Mouse (Mus musculus) left cerebral cortex, postnatal 4 days (tissue): ENCODE measurements at regions not wholly inside any gene's neighbourhood (a gene's known extent, or its start where the extent isn't known, plus 50 kb on each side); places are given as distances from the start of the nearest gene placed in this dataset.

ENCODE experiments used
- DNase-seq: peaks from one replicate; pipeline ENCODE4 v3.0.0-alpha.2; 2022
- intact Hi-C: fragments of 180-260 bp; cut with DNase I; formaldehyde crosslinking; loops from one replicate; pipeline ENCODE4 v1.15.1; 2025

DNA sequence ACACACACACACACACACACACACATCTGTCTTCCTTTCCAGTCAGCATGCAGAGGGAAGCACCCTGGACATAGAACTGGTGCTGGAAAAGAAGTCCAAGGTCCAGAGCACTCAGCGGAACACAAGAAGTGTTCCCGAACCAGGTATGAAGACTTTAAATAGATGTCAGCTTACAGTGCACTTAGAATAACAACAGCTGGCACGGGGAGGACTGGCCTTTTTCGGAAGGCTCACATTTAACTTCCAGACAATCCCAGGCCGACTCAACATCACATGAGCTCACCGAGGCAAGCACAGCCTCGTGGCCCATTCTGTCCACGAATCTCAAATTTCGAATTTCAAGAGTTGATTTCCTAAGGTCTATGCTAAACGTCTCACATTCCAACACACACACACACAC is 70.9 kb upstream of the Slc25a33 start:
- intact Hi-C loops: no loop called here
- no peak for DNase-seq

DNA sequence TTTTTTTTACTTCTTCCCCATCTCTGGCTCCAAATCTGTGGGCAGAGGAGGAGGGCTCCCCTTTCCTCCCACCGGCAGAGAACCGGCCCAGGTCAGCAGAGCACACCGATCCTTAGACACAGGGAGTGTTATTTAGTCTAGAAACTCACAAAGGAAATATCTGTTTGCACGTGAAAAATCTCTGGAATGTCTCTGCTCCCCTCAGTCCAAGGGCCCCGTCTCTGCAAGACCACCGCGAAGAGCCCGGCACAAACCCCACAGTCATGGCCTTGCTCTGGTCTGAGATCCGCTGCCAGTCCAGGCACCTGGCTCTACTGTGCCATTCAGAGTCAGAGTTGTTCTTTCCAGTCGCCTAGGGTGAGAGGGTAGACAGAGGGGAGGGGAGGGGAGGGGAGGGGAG is 69.7 kb upstream of the Slc25a33 start:
- intact Hi-C loops: no loop called here
- DNase-seq: no peak

DNA sequence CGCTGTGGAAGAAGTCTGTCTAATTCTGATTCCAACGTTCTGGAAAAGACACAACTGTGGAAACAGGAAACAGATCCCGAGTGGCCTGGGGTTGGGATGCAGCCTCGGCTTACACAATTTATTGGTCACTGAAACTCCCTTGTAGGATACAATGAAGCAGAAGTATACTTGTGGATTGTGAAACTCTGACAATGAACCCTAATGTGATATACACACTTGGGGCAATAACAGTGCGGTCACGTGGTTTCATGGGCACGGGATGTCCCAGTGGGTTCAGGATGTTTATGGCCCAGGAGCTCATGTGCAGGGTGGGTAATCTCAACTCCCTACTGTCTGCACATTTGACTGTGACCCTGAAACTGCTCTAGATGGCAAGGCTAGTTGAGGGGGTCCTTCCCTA is 68.8 kb upstream of the Slc25a33 start:
- intact Hi-C loops: no loop called here
- DNase-seq: no peak

DNA sequence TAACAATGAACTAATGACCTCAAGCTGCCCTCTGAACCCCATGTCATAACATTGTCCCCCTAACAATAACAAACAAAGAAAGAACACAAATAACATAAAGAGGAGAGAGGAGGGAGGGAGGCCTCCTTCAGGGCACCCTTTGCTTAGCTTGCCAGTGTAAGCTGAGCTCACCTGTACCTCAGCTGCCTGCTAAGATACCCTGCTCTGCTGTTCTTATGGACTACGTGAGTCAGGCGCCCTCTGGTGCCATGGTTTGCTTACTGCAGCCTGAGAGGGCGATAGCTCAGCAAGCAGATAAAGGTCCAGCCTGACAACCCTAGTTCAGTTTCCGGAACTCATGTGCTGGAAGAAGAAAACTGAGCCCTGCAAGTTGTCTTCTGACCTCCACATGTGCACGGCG is 67.8 kb upstream of the Slc25a33 start:
- intact Hi-C loops: no loop called here
- DNase-seq: peak; percentile 62

DNA sequence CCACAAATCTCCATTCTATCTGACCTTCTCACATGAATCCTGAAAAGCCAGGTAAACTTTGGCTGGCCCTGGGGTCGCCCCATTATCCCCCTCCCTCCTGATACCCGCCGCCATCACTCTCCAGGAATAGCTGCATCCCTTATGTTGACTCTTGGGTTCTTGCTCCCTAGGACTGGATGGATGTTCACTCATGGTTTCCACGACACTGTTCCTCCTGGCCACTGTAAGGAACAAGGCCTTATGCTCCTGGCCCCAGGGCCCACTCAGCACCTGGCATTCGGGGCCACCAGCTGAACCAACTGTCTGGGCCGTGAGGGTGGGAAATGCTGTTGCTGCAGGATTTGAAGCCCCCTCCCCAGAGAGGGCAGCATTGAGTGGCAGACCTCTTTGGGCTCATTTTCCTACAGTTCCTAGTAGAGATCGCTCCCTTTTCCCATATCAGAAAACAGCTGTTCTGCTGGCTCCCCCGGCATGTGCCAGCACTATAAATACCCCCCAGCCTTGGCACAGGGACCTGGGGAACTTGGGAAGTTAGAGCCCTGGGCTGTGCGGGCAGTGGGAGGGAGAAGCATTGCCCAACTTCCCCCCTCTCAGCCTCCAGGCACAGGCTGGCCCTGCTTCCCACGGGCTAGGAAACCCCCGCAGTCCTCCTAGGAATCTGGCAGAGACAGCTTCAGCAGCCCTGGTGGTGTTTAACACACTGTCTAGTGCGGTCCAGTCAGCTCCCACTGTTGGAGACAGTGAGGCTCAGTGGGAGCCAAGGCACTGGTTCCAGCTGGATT is 66.6 kb upstream of the Slc25a33 start:
- DNase-seq: peak; percentile 68
- intact Hi-C loops: no loop called here

DNA sequence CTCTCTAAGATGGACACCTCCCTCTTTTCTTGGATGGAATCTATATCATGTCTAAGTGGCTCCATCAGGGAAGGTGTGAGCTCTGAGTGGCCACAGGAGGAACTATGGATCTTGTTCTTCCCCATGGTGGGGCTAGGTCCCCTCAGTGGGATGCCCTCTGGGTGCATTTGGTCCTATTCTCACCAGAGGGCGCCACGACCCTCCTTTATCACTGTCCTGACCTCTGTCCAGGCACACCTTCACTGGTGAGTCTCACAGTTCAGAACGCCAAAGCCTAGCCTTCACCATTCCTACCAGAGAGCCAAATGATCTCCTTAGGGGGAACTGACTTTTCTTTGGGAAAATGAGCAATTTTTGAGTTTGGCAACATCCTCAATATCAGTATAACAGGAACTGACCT is 64.6 kb upstream of the Slc25a33 start:
- DNase-seq: peak; percentile 27
- intact Hi-C loops: no loop called here

DNA sequence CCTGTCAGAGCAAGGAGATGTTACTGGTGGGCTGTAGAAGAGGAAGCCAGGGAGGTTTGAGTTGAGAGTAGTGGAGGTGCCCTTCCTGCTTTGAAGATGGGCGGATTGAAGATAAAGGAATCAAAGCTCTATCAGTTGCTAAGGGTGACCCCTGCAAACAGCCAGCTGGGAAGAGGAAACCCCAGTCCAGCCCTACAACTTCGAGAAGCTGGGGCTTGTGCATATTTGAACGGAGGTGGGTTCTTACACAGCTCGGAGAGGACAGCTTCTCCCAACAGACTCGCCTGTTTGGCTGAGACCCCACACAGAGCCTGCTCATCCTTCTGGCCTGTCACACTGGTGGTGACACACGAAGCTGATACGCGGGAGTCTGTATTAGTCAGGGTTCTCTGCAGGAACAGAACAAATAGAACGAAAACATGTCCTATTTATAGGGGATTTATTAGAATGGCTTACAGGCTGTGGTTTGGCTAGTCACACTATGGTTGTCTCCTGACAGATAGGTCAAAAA is 60.6 kb upstream of the Slc25a33 start:
- no peak for DNase-seq
- intact Hi-C loops: no loop called here

DNA sequence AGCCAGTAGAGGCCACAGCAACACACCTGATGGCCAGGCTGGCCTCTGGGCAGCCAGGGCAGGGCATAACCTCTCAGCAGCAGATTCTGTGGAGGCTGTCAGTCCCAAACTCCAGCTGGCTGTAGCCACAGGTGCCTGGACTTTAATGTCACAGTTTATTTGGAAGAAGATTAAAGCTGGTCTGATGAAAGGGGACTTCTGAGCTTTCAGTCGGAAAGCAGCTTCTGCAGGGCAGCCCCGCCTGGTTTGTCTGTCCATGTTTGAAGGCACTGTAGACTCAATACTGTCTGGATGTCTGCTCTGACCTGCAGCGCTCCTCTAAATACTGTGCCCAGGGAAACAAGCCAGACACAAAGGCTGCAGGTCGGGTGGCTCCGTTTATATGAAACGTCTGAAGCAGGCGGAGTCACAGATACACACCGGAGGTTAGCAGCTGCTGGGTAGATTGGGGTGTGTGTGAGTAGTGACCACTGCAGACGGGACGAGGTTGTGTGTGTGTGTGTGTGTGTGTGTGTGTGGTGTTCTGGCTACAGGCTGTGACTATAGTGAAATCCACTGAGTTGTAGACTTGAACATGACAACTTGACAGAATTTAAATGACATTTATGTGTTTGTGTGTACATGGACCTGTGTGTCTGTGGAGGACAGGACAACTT is 58.5 kb upstream of the Slc25a33 start:
- intact Hi-C loops: no loop called here
- no peak for DNase-seq

DNA sequence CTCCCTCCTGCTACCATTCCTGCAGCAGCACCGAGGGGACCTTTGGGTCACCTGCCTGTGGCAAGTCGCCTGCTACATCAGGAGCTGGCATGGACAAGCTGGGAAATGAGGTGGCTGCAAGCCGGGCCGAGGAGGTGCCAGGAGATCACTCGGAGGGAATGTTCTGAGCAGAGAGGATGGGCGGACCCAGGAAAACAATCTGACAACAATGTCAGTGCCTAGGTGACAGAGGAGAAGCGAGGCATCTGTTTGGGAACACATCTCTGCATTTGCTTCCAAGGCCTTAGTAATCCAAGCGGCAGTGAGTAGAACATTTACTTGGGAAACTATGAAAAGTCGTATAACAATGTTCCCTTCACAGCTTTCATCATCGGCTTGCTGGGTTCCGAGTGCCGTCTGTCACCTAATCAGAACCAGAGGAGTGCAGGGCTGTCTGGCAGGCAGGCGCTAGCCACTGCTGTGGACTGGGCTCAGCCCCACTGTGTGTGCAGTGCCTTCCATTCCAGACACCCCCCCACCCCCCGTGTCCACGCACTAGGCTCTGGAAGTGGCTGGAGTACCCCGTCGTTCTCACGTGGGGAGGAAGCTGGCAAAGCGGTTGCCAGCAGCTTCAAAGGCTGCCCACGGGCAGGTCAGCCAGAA is 56.6 kb upstream of the Slc25a33 start:
- intact Hi-C loops: no loop called here
- DNase-seq: no peak

DNA sequence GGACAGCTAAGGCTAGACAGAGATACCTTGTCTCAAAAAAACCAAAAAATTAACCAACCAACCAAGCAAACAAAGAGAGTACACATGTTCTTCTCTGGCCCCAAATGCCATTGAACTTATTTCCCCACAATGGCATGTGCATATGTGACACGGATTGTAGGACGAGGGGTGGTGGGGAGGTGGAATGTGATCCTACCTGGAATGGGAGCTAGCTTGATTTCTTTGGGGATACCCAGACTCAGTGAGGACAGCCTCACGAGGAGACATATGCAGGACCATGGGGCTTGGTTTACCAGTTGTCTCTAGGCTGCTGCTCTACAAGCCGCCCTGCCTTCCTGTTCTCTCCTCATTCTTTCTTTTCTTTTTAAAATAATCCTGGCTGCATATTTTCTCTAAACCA is 55.9 kb upstream of the Slc25a33 start:
- intact Hi-C loops: no loop called here
- no peak for DNase-seq

DNA sequence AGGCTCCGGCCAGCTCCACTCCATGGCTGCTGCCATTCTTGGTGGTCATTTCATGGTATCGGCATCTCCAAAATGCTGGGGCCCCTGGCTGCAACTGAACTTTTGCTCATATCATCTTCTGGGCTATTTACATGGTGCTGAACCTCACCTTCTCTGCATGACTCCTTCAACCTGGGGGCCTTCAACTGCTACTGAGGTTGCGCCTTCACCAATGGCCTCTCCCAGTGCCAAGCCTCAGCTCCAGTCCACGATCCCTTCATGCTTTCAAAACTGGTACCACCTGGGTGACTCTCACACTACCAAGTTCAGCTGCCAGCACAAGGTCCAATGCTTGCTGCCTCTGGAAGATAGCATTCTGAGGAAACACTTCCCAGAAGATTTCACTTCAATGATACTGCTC is 53.7 kb upstream of the Slc25a33 start:
- intact Hi-C loops: no loop called here
- DNase-seq: no peak
